Mouse (Mus musculus): ENCODE measurements around the gene Tmem8b. TPM values are rescaled to one million over a fixed set of nuclear protein-coding genes. Genes with fewer than 3 reads are reported as not detected.
A peak's percentile ranks its signal among the peaks of the same experiment; 100 is the strongest.

The Tmem8b gene
- total RNA-seq, 2 experiments from 2014 or later: 66.6 to 75.5 TPM

- intact Hi-C loops (cut with DNase I): no loop called here
- peak in 1 of 2 experiments; percentile 51 for DNase-seq (ENCODE audit: low spot score in 2 of 2)
These were observed 15.4 kb upstream of the Tmem8b start, which contains the start of gene Spag8 for GRCm38 (mm10) chr4:43653161-43654015. TSS of gene Spag8 (minus strand) at chr4:43653594.

GRCm38 (mm10) chr4:43655656-43656338 lies 13.0 kb upstream of the Tmem8b start:
- intact Hi-C loops (cut with DNase I): no loop called here
- DNase-seq (ENCODE audit: low spot score in 2 of 2): no peak

GRCm38 (mm10) chr4:43656339-43657109 lies 12.2 kb upstream of the Tmem8b start, which contains the start of gene Hint2:
TSS of gene Hint2 (minus strand) at chr4:43656466.
- intact Hi-C loops (cut with DNase I): no loop called here
- peak; percentile 95 to 98 for DNase-seq (ENCODE audit: low spot score in 2 of 2)

GRCm38 (mm10) chr4:43657146-43657545 lies 11.6 kb upstream of the Tmem8b start:
- intact Hi-C loops (cut with DNase I): no loop called here
- peak in 1 of 2 experiments; percentile 51 for DNase-seq (ENCODE audit: low spot score in 2 of 2)

GRCm38 (mm10) chr4:43666412-43666811 lies 2.4 kb upstream of the Tmem8b start:
- intact Hi-C loops (cut with DNase I): loop anchor here (1.0 kb wide), 1 partner anchor 36 kb away; no protein-coding TSS in a partner anchor
- peak in 1 of 2 experiments; percentile 31 for DNase-seq (ENCODE audit: low spot score in 2 of 2)

- DNase-seq (ENCODE audit: low spot score in 2 of 2): peak in 1 of 2 experiments; percentile 36
- intact Hi-C loops (cut with DNase I): no loop called here
These were observed 640 bp downstream of the Tmem8b start for GRCm38 (mm10) chr4:43669428-43669794.

GRCm38 (mm10) chr4:43672070-43672469 lies 3.3 kb downstream of the Tmem8b start:
- intact Hi-C loops (cut with DNase I): loop anchor here (2.0 kb wide), 1 partner anchor 39 kb away; the partner anchor contains the start of gene Olfr71
- DNase-seq (ENCODE audit: low spot score in 2 of 2): peak; percentile 86 to 91

- no peak for DNase-seq (ENCODE audit: low spot score in 2 of 2)
- intact Hi-C loops (cut with DNase I): loop anchor here (2.0 kb wide), 1 partner anchor 37 kb away; the partner anchor contains the start of gene Olfr71
These were observed 4.9 kb downstream of the Tmem8b start for GRCm38 (mm10) chr4:43673703-43674102.

- intact Hi-C loops (cut with DNase I): no loop called here
- DNase-seq (ENCODE audit: low spot score in 2 of 2): no peak
These were observed 6.2 kb downstream of the Tmem8b start for GRCm38 (mm10) chr4:43674974-43675373.

- intact Hi-C loops (cut with DNase I): no loop called here
- no peak for DNase-seq (ENCODE audit: low spot score in 2 of 2)
These were observed 6.8 kb downstream of the Tmem8b start for GRCm38 (mm10) chr4:43675608-43676007.

- DNase-seq (ENCODE audit: low spot score in 2 of 2): no peak
- intact Hi-C loops (cut with DNase I): no loop called here
These were observed 9.8 kb downstream of the Tmem8b start for GRCm38 (mm10) chr4:43678541-43678940.

- intact Hi-C loops (cut with DNase I): no loop called here
- no peak for DNase-seq (ENCODE audit: low spot score in 2 of 2)
These were observed 10.8 kb downstream of the Tmem8b start for GRCm38 (mm10) chr4:43679416-43680043.

GRCm38 (mm10) chr4:43690021-43690420 lies 21.2 kb downstream of the Tmem8b start:
- no peak for DNase-seq (ENCODE audit: low spot score in 2 of 2)
- intact Hi-C loops (cut with DNase I): no loop called here

GRCm38 (mm10) chr4:43691026-43691425 lies 22.3 kb downstream of the Tmem8b start:
- intact Hi-C loops (cut with DNase I): no loop called here
- DNase-seq (ENCODE audit: low spot score in 2 of 2): peak; percentile 28 to 66

- no peak for DNase-seq (ENCODE audit: low spot score in 2 of 2)
- intact Hi-C loops (cut with DNase I): no loop called here
These were observed 25.1 kb downstream of the Tmem8b start for GRCm38 (mm10) chr4:43693806-43694241.

- intact Hi-C loops (cut with DNase I): no loop called here
- no peak for DNase-seq (ENCODE audit: low spot score in 2 of 2)
These were observed 25.9 kb downstream of the Tmem8b start for GRCm38 (mm10) chr4:43694439-43695248.

- intact Hi-C loops (cut with DNase I): no loop called here
- DNase-seq (ENCODE audit: low spot score in 2 of 2): no peak
These were observed 26.5 kb downstream of the Tmem8b start for GRCm38 (mm10) chr4:43695249-43695671.

- intact Hi-C loops (cut with DNase I): no loop called here
- no peak for DNase-seq (ENCODE audit: low spot score in 2 of 2)
These were observed 27.8 kb downstream of the Tmem8b start for GRCm38 (mm10) chr4:43696561-43696960.

Data from left cerebral cortex, postnatal 14 days (tissue).